Mouse (Mus musculus): ENCODE data around the gene Grm6. TPM values are rescaled to one million over a fixed set of nuclear protein-coding genes. Genes with fewer than 3 reads are reported as not detected.

Gene Grm6
- polyA plus RNA-seq, 1 experiment from 2014 or later: not detected

DNA sequence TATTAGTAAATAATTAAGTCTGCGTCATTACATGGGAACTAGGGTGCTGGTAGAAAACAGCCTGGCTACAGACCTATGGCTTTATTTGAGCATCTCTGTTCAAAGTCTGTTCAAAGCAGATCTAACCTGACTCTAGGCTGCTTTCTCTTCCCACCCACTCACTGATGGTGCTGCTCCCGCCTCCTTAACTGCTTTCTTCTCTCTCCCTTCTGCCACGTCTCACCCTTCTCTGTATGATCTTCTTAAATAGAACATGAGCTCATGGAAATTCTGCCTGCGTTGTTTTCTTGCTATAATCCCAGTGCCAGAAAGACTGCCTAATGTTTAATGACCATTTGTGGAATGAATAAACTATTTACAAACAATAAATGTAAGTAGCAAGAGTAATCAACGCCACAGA, 57.7 kb downstream of the Grm6 start:
- Histone ChIP-seq H3K27ac (ENCODE audit: low read depth, low read length) (no peak overlapping the region; the same call in 1 of the 2 replicates), H3K4me3 (ENCODE audit: low read depth, low read length) (no peak overlapping the region), H3K27me3 (replicated peaks; ENCODE audit: control insufficient read depth, insufficient read depth, low read length) (no peaks in the 10 kb centered on the region), H3K4me1 (replicated peaks; ENCODE audit: control insufficient read depth, insufficient read depth, low read length) (no peaks in the 10 kb centered on the region), H3K9me3 (ENCODE audit: control insufficient read depth) (no peaks in the 10 kb centered on the region), H3K36me3 (ENCODE audit: control insufficient read depth, insufficient read depth) (peaks cover 62% of the 10 kb centered on the region), H3K9ac (ENCODE audit: low read depth, low read length) (no peak overlapping the region), H3K4me2 (replicated peaks; ENCODE audit: low read depth) (no peak overlapping the region)
- no peak for TF ChIP-seq CTCF (IDR thresholded peaks at IDR 0.05; ENCODE audit: low read depth)
- no peak for ATAC-seq
- WGBS: 91% methylated on average over 5 of the region's 5 CpGs

GRCm38 (mm10) chr11:50913301-50913700, 62.8 kb downstream of the Grm6 start:
- Histone ChIP-seq H3K36me3 (ENCODE audit: control insufficient read depth, insufficient read depth) (peaks cover 19% of the 10 kb centered on the region), H3K9me3 (ENCODE audit: control insufficient read depth) (no peaks in the 10 kb centered on the region), H3K27me3 (replicated peaks; ENCODE audit: control insufficient read depth, insufficient read depth, low read length) (no peaks in the 10 kb centered on the region), H3K27ac (ENCODE audit: low read depth, low read length) (no peak overlapping the region), H3K4me2 (replicated peaks; ENCODE audit: low read depth) (no peak overlapping the region), H3K9ac (ENCODE audit: low read depth, low read length) (no peak overlapping the region), H3K4me3 (ENCODE audit: low read depth, low read length) (no peak overlapping the region), H3K4me1 (replicated peaks; ENCODE audit: control insufficient read depth, insufficient read depth, low read length) (no peaks in the 10 kb centered on the region)
- no peak for ATAC-seq
- TF ChIP-seq CTCF (IDR thresholded peaks at IDR 0.05; ENCODE audit: low read depth): no peak
- 81% methylated on average over 1 of the region's 1 CpGs for WGBS

DNA sequence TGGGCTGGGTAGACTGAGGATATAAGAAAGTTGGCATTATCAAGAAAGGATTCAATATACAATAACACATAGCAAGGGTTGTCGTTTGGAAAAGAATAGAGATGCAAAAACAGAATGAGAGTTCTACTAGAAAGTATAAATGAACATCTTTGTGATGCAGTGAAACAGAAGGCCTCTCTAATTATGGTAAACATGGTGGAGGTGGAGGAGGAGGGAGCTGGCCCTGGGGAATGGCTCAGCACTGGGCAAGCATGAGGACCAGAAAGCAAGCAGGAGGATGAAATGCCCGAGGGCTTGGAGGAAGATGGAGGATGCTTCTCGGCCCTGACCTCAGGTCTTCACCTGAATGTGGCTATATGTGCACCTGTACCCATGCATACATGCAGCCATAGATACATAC, 64.0 kb downstream of the Grm6 start:
- Histone ChIP-seq H3K4me3 (ENCODE audit: low read depth, low read length) (no peak overlapping the region), H3K27me3 (replicated peaks; ENCODE audit: control insufficient read depth, insufficient read depth, low read length) (no peaks in the 10 kb centered on the region), H3K9me3 (ENCODE audit: control insufficient read depth) (no peaks in the 10 kb centered on the region), H3K9ac (ENCODE audit: low read depth, low read length) (no peak overlapping the region), H3K4me1 (replicated peaks; ENCODE audit: control insufficient read depth, insufficient read depth, low read length) (no peaks in the 10 kb centered on the region), H3K36me3 (ENCODE audit: control insufficient read depth, insufficient read depth) (0 out of 2 replicates have a peak, but pooled peaks cover 11% of the 10 kb centered on the region), H3K4me2 (replicated peaks; ENCODE audit: low read depth) (no peak overlapping the region), H3K27ac (ENCODE audit: low read depth, low read length) (no peak overlapping the region)
- ATAC-seq: no peak
- no peak for TF ChIP-seq CTCF (IDR thresholded peaks at IDR 0.05; ENCODE audit: low read depth)
- 96% methylated on average over 3 of the region's 3 CpGs for WGBS

Other genes with a start within 250 kb of the Grm6 start
- gene Adamts2, start 248.6 kb upstream of the Grm6 start, polyA plus RNA-seq (2015; fragmentation: Nextera tagmentation; extraction: Ambion mirVana): 4.6 and 4.8 TPM in 2 replicates
- gene Zfp354c, start 23.0 kb upstream of the Grm6 start, polyA plus RNA-seq (2015; fragmentation: Nextera tagmentation; extraction: Ambion mirVana): 3.4 and 3.5 TPM in 2 replicates
- gene Zfp879, start 9.1 kb upstream of the Grm6 start, polyA plus RNA-seq (2015; fragmentation: Nextera tagmentation; extraction: Ambion mirVana): 0.08 and 0.18 TPM in 2 replicates
- gene Zfp454, start 37.0 kb downstream of the Grm6 start, polyA plus RNA-seq (2015; fragmentation: Nextera tagmentation; extraction: Ambion mirVana): 1.1 and 1.2 TPM in 2 replicates
- gene Zfp2, start 65.5 kb downstream of the Grm6 start, polyA plus RNA-seq (2015; fragmentation: Nextera tagmentation; extraction: Ambion mirVana): 2.1 and 2.7 TPM in 2 replicates
- 0.54 and 0.63 TPM in 2 replicates for gene Zfp354b, start 80.9 kb downstream of the Grm6 start, polyA plus RNA-seq (2015; fragmentation: Nextera tagmentation; extraction: Ambion mirVana)
- gene 4933414I15Rik, start 93.1 kb downstream of the Grm6 start, polyA plus RNA-seq (2015; fragmentation: Nextera tagmentation; extraction: Ambion mirVana): not detected in 2 replicates
- not detected in 2 replicates for gene Prop1, start 103.1 kb downstream of the Grm6 start, polyA plus RNA-seq (2015; fragmentation: Nextera tagmentation; extraction: Ambion mirVana)
- gene Olfr1378, start 115.8 kb downstream of the Grm6 start, polyA plus RNA-seq (2015; fragmentation: Nextera tagmentation; extraction: Ambion mirVana): not detected in 2 replicates
- gene Olfr1377, start 131.3 kb downstream of the Grm6 start, polyA plus RNA-seq (2015; fragmentation: Nextera tagmentation; extraction: Ambion mirVana): not detected in 2 replicates
- gene Olfr51, start 152.9 kb downstream of the Grm6 start, polyA plus RNA-seq (2015; fragmentation: Nextera tagmentation; extraction: Ambion mirVana): not detected in 2 replicates
- not detected in 2 replicates for gene Olfr54, start 163.6 kb downstream of the Grm6 start, polyA plus RNA-seq (2015; fragmentation: Nextera tagmentation; extraction: Ambion mirVana)
- not detected in 2 replicates for gene Olfr1375, start 197.4 kb downstream of the Grm6 start, polyA plus RNA-seq (2015; fragmentation: Nextera tagmentation; extraction: Ambion mirVana)
- 2.3 and 2.6 TPM in 2 replicates for gene Zfp354a, start 208.6 kb downstream of the Grm6 start, polyA plus RNA-seq (2015; fragmentation: Nextera tagmentation; extraction: Ambion mirVana)